Mouse (Mus musculus): ENCODE data around the gene Wrap73. TPM values are rescaled to one million over a fixed set of nuclear protein-coding genes. Genes with fewer than 3 reads are reported as not detected.

Wrap73 gene
- polyA plus RNA-seq, 1 experiment from 2014 or later: 32.7 TPM

DNA sequence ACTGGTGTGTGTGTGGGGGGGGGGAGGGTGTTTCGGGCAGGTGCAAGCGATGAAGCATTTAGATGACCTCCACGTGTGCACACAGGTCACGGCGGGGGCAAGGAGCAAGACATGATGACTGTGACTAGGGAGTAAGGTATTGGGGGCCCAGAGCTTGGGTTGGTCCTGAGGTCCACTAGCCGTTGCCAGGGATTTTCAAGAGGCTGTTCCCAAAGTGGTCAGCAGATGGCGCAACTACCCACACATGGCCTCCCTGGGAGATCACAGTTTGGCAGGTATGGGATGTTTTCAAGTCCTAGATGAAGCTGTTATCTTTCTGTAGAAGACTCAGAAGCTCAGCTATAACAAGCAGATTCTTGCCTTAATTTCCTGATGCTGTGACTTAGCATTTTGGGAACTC is 21.1 kb downstream of the Wrap73 start:
- 13% methylated on average over 7 of the region's 7 CpGs for WGBS
- H3K9me3 ChIP-seq: no peaks in the 10 kb centered on the region

DNA sequence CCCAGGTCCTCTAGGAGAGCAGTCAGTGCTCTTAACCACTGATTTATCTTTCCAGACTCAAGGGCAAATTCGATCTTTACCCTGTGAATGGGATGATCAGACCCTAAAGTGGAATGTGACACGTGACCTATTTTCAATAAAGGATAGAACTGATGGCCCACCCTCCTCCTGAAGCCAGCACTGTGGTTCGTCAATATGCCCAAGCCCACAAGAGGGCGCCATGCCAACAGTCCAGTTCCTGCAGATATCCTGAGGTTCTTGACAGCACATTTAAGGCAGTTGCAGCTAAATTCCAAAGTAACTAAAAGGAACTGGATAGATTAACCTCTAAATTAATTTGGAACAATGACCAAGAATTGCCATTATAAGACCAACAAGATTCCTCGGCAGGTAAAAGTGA is 24.9 kb downstream of the Wrap73 start:
- Histone ChIP-seq H3K9me3 (no peaks in the 10 kb centered on the region), H3K27me3 (replicated peaks) (peaks cover 35% of the 10 kb centered on the region), H3K9ac (no peak overlapping the region), H3K4me1 (peaks cover 20% of the 10 kb centered on the region), H3K36me3 (no peaks in the 10 kb centered on the region), H3K4me3 (replicated peaks) (no peak overlapping the region), H3K4me2 (no peak overlapping the region), H3K27ac (no peak overlapping the region)
- 23% methylated on average over 5 of the region's 5 CpGs for WGBS
- no peak for ATAC-seq (ENCODE audit: insufficient read depth, low FRiP score, low read depth)

More for the DNA sequence above, 21.1 kb downstream of the Wrap73 start:
- Histone ChIP-seq H3K27ac (no peak overlapping the region), H3K4me3 (replicated peaks) (no peak overlapping the region), H3K4me1 (peaks cover 16% of the 10 kb centered on the region), H3K36me3 (peaks cover 2% of the 10 kb centered on the region), H3K9ac (no peak overlapping the region), H3K27me3 (replicated peaks) (no peaks in the 10 kb centered on the region), H3K4me2 (no peak overlapping the region)
- no peak for ATAC-seq (ENCODE audit: insufficient read depth, low FRiP score, low read depth)

DNA sequence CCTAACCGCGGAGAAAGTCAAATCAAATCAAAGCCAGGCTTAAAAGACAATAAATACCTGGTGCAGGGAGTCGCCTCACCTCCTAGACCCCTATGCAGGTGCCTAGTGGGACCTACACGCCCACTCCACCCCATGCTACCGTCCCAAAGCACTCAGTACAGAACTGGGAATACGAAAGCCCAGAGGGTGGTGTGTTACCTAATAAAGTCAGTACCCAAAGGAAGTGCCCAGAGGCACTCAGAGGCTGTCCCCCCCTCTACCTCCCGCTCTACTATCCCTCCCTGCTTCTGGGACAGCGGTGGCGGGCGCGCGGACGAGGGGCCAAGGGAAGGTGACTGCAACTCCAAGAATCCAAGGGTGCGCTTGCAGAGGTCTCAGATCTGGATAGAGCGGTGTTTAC is 27.8 kb downstream of the Wrap73 start:
- ATAC-seq (ENCODE audit: insufficient read depth, low FRiP score, low read depth): peak; percentile 19; the same call in 1 of the 2 replicates
- H3K27me3 ChIP-seq (replicated peaks): peaks cover 50% of the 10 kb centered on the region
- H3K9ac ChIP-seq: 0 out of 2 replicates have a peak overlapping the region, but pooled peaks have one; percentile 20
- H3K4me2 ChIP-seq: peak overlapping the region; percentile 92
- H3K36me3 ChIP-seq: no peaks in the 10 kb centered on the region
- under 1% methylated on average over 15 of the region's 15 CpGs for WGBS
- no peaks in the 10 kb centered on the region for H3K9me3 ChIP-seq
- H3K27ac ChIP-seq: no peak overlapping the region
- peaks cover 20% of the 10 kb centered on the region for H3K4me1 ChIP-seq
- H3K4me3 ChIP-seq (replicated peaks): peak overlapping the region; percentile 44

DNA sequence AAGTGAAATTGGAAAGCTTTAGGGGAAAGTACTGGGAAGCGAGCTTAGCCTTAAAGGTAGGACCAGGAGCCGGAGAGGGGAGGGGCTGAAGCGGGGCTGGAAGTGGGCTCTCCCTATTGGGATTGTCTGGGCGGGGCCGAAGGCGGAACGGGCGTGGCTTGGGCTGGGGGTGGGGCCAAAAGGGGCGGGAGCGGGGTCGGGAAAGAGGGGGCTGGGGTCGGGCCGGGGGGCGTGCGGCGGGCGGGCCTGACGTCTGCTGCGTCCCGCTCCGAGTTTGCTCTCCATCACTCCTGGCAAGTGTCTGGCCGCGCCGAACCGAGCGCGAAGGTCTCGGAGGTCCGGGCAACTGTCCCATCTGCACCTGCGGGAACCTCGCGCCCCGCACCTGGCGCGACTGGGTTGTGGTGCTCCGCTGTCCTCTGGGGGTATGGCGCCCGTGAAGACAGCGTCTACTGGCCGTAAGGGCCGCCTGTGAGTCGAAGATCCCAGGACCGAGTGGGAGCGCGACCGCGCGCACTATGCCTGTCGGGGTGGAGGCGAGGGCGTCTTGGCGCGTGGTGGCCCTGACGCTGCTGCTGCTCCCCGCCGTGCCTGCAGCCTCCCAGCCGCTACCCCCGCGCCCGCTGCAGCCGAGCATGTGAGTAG is 28.5 kb downstream of the Wrap73 start, which contains the start of gene Megf6:
Gene Megf6, plus strand, starts transcription at position 225 of the 645 bp plus-strand sequence.
- Histone ChIP-seq H3K27me3 (replicated peaks) (peaks cover 50% of the 10 kb centered on the region), H3K9me3 (no peaks in the 10 kb centered on the region), H3K4me1 (peaks cover 20% of the 10 kb centered on the region), H3K9ac (peak within 1 kb of the TSS; percentile 20; the same call in 1 of the 2 replicates), H3K4me3 (replicated peaks) (peak within 1 kb of the TSS; percentile 44), H3K27ac (0 out of 2 replicates have a peak within 1 kb of the TSS, but pooled peaks have one; percentile 7), H3K36me3 (no peaks in the 10 kb centered on the region), H3K4me2 (peak within 1 kb of the TSS; percentile 92)
- WGBS: under 1% methylated on average over 49 of the region's 61 CpGs
- ATAC-seq (ENCODE audit: insufficient read depth, low FRiP score, low read depth): peak; percentile 49

DNA sequence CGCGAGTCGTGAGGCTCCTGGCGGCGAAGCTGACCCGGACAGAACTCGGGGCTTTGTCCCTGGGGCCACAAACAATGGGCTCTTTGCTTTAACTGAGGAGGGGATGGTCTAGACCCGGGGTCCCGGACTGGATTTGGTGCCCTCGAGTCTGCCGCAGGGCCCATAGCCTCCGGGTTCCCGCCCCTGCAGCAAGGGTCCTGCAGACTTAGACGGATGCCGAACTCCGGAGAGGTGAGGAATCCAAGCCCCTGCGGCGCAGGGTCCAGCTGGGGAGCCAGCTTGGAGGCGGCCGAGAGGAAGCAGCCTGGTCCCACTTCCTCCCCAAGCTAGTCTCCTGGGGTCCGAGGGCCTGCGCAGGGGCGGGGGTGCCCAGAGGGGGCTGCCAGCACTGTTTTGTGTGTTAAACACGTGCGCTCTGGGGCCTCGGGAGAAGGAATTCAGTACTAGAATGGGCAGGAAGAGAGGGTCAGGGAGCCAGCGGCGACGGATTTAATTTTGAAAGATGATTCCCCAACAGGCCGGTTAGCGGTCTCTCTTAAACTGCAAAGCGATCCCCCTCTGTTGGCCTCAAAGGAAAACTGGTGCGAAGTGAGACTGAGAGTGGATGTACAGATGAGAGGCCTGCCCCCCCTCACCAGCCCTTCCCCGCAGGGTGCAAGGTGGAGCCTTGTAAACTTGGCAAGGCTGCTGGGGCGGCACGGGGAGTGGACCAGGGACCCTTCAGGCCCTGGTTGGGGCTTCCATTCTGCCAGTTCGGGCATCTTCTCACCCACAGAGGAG is 29.2 kb downstream of the Wrap73 start:
- 2% methylated on average over 37 of the region's 37 CpGs for WGBS
- Histone ChIP-seq H3K4me2 (peak overlapping the region; percentile 92), H3K4me3 (replicated peaks) (peak overlapping the region; percentile 44), H3K4me1 (peaks cover 24% of the 10 kb centered on the region), H3K9me3 (no peaks in the 10 kb centered on the region), H3K9ac (no peak overlapping the region; the same call in 1 of the 2 replicates), H3K27ac (0 out of 2 replicates have a peak overlapping the region, but pooled peaks have one; percentile 7), H3K36me3 (no peaks in the 10 kb centered on the region), H3K27me3 (replicated peaks) (peaks cover 50% of the 10 kb centered on the region)
- ATAC-seq (ENCODE audit: insufficient read depth, low FRiP score, low read depth): no peak

DNA sequence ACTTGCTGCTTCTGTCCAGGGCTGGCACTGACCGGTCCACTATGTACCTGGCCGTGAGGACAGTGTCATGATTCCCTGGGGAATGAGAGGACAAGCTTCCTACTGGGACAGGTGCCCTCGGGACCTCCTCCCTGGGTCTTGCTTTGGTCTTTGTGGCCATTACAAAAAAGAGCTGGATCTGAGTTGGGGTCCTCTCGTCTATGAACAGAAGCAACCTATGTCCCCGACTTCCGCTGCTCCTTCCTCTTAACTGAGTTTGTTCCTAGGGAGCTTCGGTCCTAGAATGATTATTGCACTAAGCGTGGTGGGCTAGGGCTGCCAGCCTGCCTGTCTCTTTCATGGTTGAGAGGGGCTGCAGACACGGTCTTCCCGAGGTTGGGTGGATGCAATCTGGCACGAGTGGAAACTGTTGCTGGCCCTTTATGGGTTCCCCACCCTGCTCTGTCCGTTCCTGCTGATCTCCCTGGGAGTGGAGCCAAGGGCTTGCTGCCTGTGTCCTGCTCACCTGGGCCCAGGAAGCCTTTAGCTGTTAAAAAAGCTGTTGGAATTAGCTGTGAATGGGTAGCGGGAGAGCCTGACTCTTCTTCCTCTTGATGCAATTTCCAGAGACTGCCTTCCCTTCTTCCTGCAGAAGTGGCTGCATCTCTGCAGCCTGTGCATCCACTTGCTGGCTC is 29.9 kb downstream of the Wrap73 start:
- Histone ChIP-seq H3K4me1 (peaks cover 24% of the 10 kb centered on the region), H3K9me3 (no peaks in the 10 kb centered on the region), H3K36me3 (no peaks in the 10 kb centered on the region), H3K27me3 (replicated peaks) (peaks cover 50% of the 10 kb centered on the region), H3K9ac (no peak overlapping the region), H3K27ac (no peak overlapping the region), H3K4me2 (peak overlapping the region; percentile 92), H3K4me3 (replicated peaks) (peak overlapping the region; percentile 44; the same call in 1 of the 2 replicates)
- ATAC-seq (ENCODE audit: insufficient read depth, low FRiP score, low read depth): no peak
- 41% methylated on average over 13 of the region's 13 CpGs for WGBS

DNA sequence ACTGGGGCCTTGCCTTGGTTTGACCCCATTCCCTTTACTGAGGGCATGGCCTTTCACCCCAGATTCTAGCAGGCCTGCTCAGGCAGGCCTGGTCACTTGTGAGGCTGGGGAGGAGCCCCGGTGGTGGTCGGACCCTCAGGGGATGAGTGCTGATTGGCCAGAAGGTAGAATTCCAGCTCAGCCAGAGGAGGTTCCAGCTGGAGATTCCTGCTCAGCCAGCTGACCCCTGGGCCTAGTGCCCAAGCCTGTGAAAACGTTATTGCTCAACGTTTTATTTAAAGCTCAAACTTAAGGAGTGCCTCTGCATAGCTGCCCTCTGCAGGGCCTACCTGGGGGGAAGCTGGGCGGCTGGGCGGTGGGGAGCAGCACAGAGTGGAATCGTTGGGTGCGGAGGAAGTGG is 35.1 kb downstream of the Wrap73 start:
- H3K4me3 ChIP-seq (replicated peaks): no peak overlapping the region
- peaks cover 4% of the 10 kb centered on the region; the same call in 1 of the 2 replicates for H3K4me1 ChIP-seq
- no peak overlapping the region for H3K4me2 ChIP-seq
- no peaks in the 10 kb centered on the region for H3K9me3 ChIP-seq
- WGBS: 54% methylated on average over 8 of the region's 8 CpGs
- no peak overlapping the region for H3K27ac ChIP-seq
- H3K36me3 ChIP-seq: no peaks in the 10 kb centered on the region
- H3K9ac ChIP-seq: no peak overlapping the region
- ATAC-seq (ENCODE audit: insufficient read depth, low FRiP score, low read depth): no peak; the same call in 1 of the 2 replicates
- peaks cover 12% of the 10 kb centered on the region; the same call in 1 of the 2 replicates for H3K27me3 ChIP-seq (replicated peaks)

DNA sequence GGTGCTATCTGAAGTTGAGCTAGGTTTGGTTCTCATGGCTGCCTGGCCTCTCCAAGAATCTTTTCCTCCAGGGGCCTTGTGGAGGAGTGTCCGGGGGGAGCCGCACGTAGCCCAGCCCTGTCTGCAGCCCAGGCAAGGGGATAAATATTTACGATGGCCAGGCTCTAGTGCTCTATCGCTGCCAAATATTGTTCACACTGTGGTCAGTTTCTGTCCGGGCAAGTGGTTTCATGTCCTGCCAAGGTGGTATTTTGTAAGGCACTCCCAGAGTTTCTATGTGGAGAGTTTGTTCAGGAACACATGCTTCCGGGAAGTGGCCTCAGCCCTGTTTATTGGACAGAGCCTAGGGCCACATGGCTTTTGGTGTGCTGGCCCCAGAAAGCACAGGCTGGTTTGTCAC is 38.8 kb downstream of the Wrap73 start:
- ATAC-seq (ENCODE audit: insufficient read depth, low FRiP score, low read depth): no peak
- WGBS: 58% methylated on average over 7 of the region's 7 CpGs
- H3K27ac ChIP-seq: no peak overlapping the region
- H3K27me3 ChIP-seq (replicated peaks): no peaks in the 10 kb centered on the region
- no peak overlapping the region for H3K9ac ChIP-seq
- H3K4me1 ChIP-seq: 0 out of 2 replicates have a peak, but pooled peaks cover 1% of the 10 kb centered on the region
- no peak overlapping the region for H3K4me3 ChIP-seq (replicated peaks)
- no peaks in the 10 kb centered on the region for H3K9me3 ChIP-seq
- no peaks in the 10 kb centered on the region for H3K36me3 ChIP-seq
- no peak overlapping the region for H3K4me2 ChIP-seq

DNA sequence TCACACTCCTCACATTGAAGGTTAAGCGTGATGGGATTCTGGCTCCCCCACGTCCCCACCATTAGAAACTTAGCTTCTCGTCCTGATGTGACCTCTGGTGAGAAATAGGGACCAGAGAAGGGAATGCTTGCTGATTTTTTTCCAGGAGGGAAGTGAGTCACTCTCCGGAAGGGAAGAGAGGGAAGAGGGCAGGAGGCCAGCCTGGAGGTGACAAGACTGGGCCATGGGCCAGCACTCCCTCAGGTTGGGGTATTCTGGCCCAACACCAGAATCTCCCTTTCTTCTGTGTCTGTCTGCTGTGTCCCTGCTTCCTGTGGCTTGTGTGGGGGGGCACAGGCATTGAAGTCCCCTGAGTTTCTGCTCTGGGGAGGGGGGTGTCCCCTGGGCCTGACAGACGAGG is 41.4 kb downstream of the Wrap73 start:
- WGBS: 67% methylated on average over 5 of the region's 5 CpGs
- H3K9me3 ChIP-seq: no peaks in the 10 kb centered on the region
- H3K4me2 ChIP-seq: no peak overlapping the region

DNA sequence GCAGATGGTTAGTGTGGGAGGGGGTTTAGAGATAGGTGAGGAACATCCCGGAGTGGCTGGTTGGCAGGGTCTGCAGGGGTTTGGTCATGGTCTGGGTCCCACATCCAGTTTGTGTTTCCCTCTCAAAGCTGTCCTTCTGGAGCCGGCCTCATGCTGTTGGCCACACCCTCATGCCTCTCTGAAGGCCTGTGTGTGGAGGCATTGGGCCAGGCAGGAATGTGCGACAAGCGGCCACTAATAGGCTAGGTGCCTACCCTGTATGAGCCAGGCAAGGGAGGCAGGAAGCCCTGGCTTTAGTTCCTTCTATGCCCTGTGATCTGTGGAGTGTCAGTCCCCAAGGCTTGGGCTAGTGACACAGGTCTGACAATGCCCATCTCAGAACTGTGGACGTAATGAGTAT is 42.8 kb downstream of the Wrap73 start:
- no peaks in the 10 kb centered on the region for H3K27me3 ChIP-seq (replicated peaks)
- no peak overlapping the region for H3K9ac ChIP-seq
- no peak overlapping the region for H3K27ac ChIP-seq
- H3K9me3 ChIP-seq: no peaks in the 10 kb centered on the region
- no peaks in the 10 kb centered on the region for H3K36me3 ChIP-seq
- no peak overlapping the region for H3K4me3 ChIP-seq (replicated peaks)
- no peak for ATAC-seq (ENCODE audit: insufficient read depth, low FRiP score, low read depth)
- 76% methylated on average over 5 of the region's 5 CpGs for WGBS
- H3K4me2 ChIP-seq: no peak overlapping the region
- H3K4me1 ChIP-seq: no peaks in the 10 kb centered on the region

More for the DNA sequence above, 41.4 kb downstream of the Wrap73 start:
- ATAC-seq (ENCODE audit: insufficient read depth, low FRiP score, low read depth): no peak
- no peak overlapping the region for H3K27ac ChIP-seq
- no peaks in the 10 kb centered on the region for H3K4me1 ChIP-seq
- H3K27me3 ChIP-seq (replicated peaks): no peaks in the 10 kb centered on the region
- H3K4me3 ChIP-seq (replicated peaks): no peak overlapping the region
- H3K36me3 ChIP-seq: no peaks in the 10 kb centered on the region
- no peak overlapping the region for H3K9ac ChIP-seq

DNA sequence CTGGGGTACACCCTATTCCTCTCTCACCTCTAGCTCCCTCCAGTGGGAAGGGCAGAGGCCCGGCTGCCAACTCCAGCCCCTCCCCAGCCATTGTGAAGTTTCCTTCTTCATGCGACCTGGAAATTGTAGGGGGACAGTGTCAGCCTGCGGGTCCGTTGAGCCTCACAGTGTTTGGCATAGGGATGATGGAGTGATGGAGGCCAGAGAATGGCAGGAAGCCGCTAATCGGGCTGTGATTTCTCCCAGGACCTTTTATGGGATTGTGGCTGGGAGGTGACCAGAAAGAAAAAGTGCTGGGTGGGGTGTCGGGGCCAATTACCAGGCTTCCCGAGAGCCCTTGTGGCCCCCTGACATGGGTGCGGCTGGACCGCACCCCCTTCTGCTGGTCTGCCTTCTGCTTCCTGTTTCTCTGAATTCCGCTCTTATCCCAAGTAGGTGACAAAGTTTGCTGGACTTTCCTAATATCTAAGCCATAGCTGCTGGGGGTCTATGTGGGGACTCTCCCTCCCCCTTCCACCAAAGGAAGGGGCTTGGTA is 43.9 kb downstream of the Wrap73 start:
- H3K27ac ChIP-seq: no peak overlapping the region
- H3K4me2 ChIP-seq: no peak overlapping the region
- H3K27me3 ChIP-seq (replicated peaks): no peaks in the 10 kb centered on the region
- H3K4me3 ChIP-seq (replicated peaks): no peak overlapping the region
- WGBS: 60% methylated on average over 11 of the region's 11 CpGs
- ATAC-seq (ENCODE audit: insufficient read depth, low FRiP score, low read depth): no peak
- no peaks in the 10 kb centered on the region for H3K9me3 ChIP-seq
- H3K9ac ChIP-seq: no peak overlapping the region
- H3K4me1 ChIP-seq: no peaks in the 10 kb centered on the region
- H3K36me3 ChIP-seq: no peaks in the 10 kb centered on the region
